Mouse (Mus musculus): Measurements from ENCODE around the gene H2-M10.4.
"Not testable (repeated sequence)": the region's sequence is repeated elsewhere in the genome, so short reads cannot be mapped to it uniquely, and the experiment has no call there.

Gene H2-M10.4

GRCm38 (mm10) chr17:36462234-36462633, at the start of gene H2-M10.4:
Gene H2-M10.4, minus strand, starts transcription at chr17:36462334.
- no peak for DNase-seq (ENCODE audit: low read depth, low spot score)

GRCm38 (mm10) chr17:36503910-36504309, 41.8 kb upstream of the H2-M10.4 start:
- no peak for DNase-seq (ENCODE audit: low read depth, low spot score)

GRCm38 (mm10) chr17:36500435-36500834, 38.3 kb upstream of the H2-M10.4 start:
- DNase-seq (ENCODE audit: low read depth, low spot score), result no peak

- not testable (repeated sequence) for DNase-seq (ENCODE audit: low read depth, low spot score)
Measured at GRCm38 (mm10) chr17:36488181-36488580, 26.0 kb upstream of the H2-M10.4 start.

- DNase-seq (ENCODE audit: low read depth, low spot score), result no peak
Measured at GRCm38 (mm10) chr17:36486687-36487230, 24.6 kb upstream of the H2-M10.4 start.

GRCm38 (mm10) chr17:36483865-36484264, 21.7 kb upstream of the H2-M10.4 start:
- DNase-seq (ENCODE audit: low read depth, low spot score), result no peak

GRCm38 (mm10) chr17:36456260-36456659, 5.9 kb downstream of the H2-M10.4 start:
- DNase-seq (ENCODE audit: low read depth, low spot score), result no peak

- no peak for DNase-seq (ENCODE audit: low read depth, low spot score)
Measured at GRCm38 (mm10) chr17:36431411-36431810, 30.7 kb downstream of the H2-M10.4 start.

GRCm38 (mm10) chr17:36418091-36418754, 43.9 kb downstream of the H2-M10.4 start:
- peak; percentile 66 for DNase-seq (ENCODE audit: low read depth, low spot score)

- no peak for DNase-seq (ENCODE audit: low read depth, low spot score)
Measured at GRCm38 (mm10) chr17:36417416-36417815, 44.7 kb downstream of the H2-M10.4 start.

GRCm38 (mm10) chr17:36415407-36415806, 46.7 kb downstream of the H2-M10.4 start:
- DNase-seq (ENCODE audit: low read depth, low spot score), result no peak

- no peak for DNase-seq (ENCODE audit: low read depth, low spot score)
Measured at GRCm38 (mm10) chr17:36414361-36414760, 47.8 kb downstream of the H2-M10.4 start.
